Mouse (Mus musculus): ENCODE results near the gene Pde11a.

- TF ChIP-seq CTCF (IDR thresholded peaks at IDR 0.05; ENCODE audit: extremely low read depth, insufficient read length, insufficient replicate concordance, low read depth, low read length) (no peak), POLR2A (IDR thresholded peaks at IDR 0.05; ENCODE audit: low read depth, low read length) (no peak)
Observed at GRCm38 (mm10) chr2:76088413-76088812, 250.2 kb downstream of the Pde11a start.

All from small intestine, adult 2 months (tissue).